Mouse (Mus musculus) C2C12 (cell line): Measurements from ENCODE around the gene Abca1. TPM values are rescaled to one million over a fixed set of nuclear protein-coding genes. Genes with fewer than 3 reads are reported as not detected.

Source experiments
- H3K27me3 ChIP-seq: one replicate; pipeline ENCODE4 v1.6.1; 2011; ENCODE audit not compliant: control insufficient read depth, insufficient read depth, insufficient read length
- H3K36me3 ChIP-seq: one replicate; pipeline ENCODE4 v1.6.1; 2011; ENCODE audit not compliant: control insufficient read depth, insufficient read depth
- H3K4me3 ChIP-seq: one replicate; pipeline ENCODE4 v1.5.1; 2011; ENCODE audit warnings: mild to moderate bottlenecking, control low read depth; ENCODE audit not compliant: poor library complexity, insufficient read depth, severe bottlenecking
- H3K79me2 ChIP-seq: one replicate; pipeline ENCODE4 v1.6.1; 2011; ENCODE audit not compliant: control insufficient read depth, insufficient read depth
- H3K79me3 ChIP-seq: one replicate; pipeline ENCODE4 v1.6.1; 2011; ENCODE audit warnings: low read depth, control low read depth
- H3ac ChIP-seq: one replicate; pipeline ENCODE3; 2011; ENCODE audit warnings: low read depth; ENCODE audit not compliant: control insufficient read depth, insufficient read length
- CEBPB ChIP-seq: IDR thresholded peaks from one replicate; pipeline ENCODE4 v1.6.1; 2011; ENCODE audit warnings: low read depth, mild to moderate bottlenecking, control low read depth, moderate library complexity
- CTCF ChIP-seq: IDR thresholded peaks from one replicate; pipeline ENCODE4 v1.5.1; 2011; ENCODE audit not compliant: control insufficient read depth, insufficient read depth, insufficient read length
- FOSL1 ChIP-seq: IDR thresholded peaks from one replicate; pipeline ENCODE4 v1.8.0; 2011; ENCODE audit warnings: mild to moderate bottlenecking, low read length; ENCODE audit not compliant: poor library complexity, insufficient read depth, severe bottlenecking
- MAX ChIP-seq: IDR thresholded peaks from one replicate; pipeline ENCODE4 v1.6.1; 2011; ENCODE audit warnings: mild to moderate bottlenecking, control low read depth
- MYOD1 ChIP-seq: IDR thresholded peaks from one replicate; pipeline ENCODE4 v1.6.1; 2011; ENCODE audit warnings: low read depth; ENCODE audit not compliant: control insufficient read depth, insufficient read length
- MYOG ChIP-seq: IDR thresholded peaks from one replicate; pipeline ENCODE4 v1.6.1; 2011; ENCODE audit not compliant: control insufficient read depth, insufficient read length; ENCODE audit errors: extremely low read depth
- USF1 ChIP-seq: IDR thresholded peaks from one replicate; pipeline ENCODE4 v1.6.1; 2011; ENCODE audit warnings: low read depth, mild to moderate bottlenecking, control low read depth, moderate library complexity
- polyA plus RNA-seq: library from polyadenylated mRNA; unstranded; fragments of >200 nt; fragmentation: generic; extraction: Trizol; gene quantifications from one replicate; pipeline ENCODE4 v1.2.1, GENCODE M21; 2012; ENCODE audit warnings: missing spikeins

Gene Abca1
- polyA plus RNA-seq, 1 experiment, result 0.07 TPM

DNA sequence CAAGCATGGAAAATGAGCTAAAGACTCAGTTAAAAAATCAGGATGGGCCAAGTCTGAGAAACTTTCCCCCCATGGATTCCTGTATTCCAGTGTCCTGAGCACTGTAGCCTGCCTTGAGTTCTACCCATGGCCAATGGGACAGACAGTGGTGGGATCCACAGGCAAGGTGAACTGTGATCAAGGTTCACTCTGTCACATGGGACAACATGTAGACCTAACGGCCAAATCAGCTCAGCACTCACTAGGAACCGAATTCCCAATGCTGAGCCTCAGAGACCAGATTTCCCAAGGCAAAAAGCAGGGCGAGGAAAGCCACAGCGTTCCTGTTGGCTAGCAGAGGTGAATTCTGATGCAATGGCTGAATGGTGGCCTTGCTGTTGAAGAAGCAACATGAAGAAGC is 64.8 kb downstream of the Abca1 start:
- TF ChIP-seq USF1 (no peak), MAX (no peak), MYOD1 (no peak), CEBPB (no peak), FOSL1 (no peak), CTCF (no peak), MYOG (no peak)
- H3ac ChIP-seq, result no peak overlapping the region
- no peaks in the 10 kb centered on the region for H3K79me3 ChIP-seq

DNA sequence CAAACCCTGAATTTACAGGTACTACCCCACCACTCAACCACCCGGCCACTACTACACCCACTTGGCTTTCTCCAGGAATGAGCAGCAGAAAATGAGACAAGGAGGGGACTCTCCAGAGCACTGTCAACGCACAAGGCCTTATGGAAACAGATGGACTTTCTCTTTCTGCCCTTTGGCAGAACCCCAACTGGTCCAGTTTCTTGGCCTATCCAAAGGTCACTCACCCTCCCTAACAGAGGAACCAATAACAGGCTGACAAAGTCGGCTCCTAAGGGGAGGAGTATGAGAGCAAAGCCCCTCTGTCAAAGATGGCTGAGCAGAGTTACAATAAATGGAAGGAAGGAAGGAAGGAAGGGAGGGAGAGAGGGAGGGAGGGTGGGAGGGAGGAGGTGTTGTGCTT is 65.4 kb downstream of the Abca1 start:
- no peaks in the 10 kb centered on the region for H3K36me3 ChIP-seq
- TF ChIP-seq MYOG (no peak), MAX (no peak), CEBPB (no peak), USF1 (no peak), MYOD1 (no peak), FOSL1 (no peak), CTCF (no peak)

More for the DNA sequence above, 64.8 kb downstream of the Abca1 start:
- Histone ChIP-seq H3K79me2 (no peaks in the 10 kb centered on the region), H3K4me3 (no peak overlapping the region), H3K36me3 (no peaks in the 10 kb centered on the region), H3K27me3 (peaks cover 24% of the 10 kb centered on the region)

DNA sequence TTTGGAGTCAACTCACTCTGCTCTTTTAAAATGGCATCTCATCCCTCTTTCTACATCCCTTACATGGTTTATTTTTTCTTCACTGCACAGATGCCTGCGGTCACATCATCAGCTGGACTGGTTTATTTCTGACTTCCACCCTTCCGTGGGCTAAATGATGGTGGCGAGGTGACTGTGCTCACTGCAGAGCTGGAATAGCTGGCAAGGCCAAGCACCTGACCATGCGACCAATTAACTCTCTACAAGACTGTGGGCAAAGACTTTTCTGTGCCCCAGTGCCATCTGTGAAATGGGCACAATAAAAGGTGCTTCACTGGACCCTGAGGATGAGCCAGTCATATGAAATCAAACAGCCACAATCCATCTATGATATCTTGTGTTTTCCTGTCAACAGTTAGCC is 66.1 kb downstream of the Abca1 start:
- TF ChIP-seq MAX, result no peak
- no peak for TF ChIP-seq USF1
- no peak for TF ChIP-seq FOSL1
- TF ChIP-seq CEBPB, result no peak
- TF ChIP-seq CTCF, result no peak
- TF ChIP-seq MYOG, result no peak
- TF ChIP-seq MYOD1, result no peak
- Histone ChIP-seq H3ac (no peak overlapping the region), H3K79me3 (no peaks in the 10 kb centered on the region), H3K36me3 (no peaks in the 10 kb centered on the region), H3K27me3 (peaks cover 32% of the 10 kb centered on the region), H3K4me3 (no peak overlapping the region), H3K79me2 (no peaks in the 10 kb centered on the region)

More for the DNA sequence above, 65.4 kb downstream of the Abca1 start:
- no peaks in the 10 kb centered on the region for H3K79me2 ChIP-seq
- H3K27me3 ChIP-seq, result peaks cover 24% of the 10 kb centered on the region
- no peak overlapping the region for H3ac ChIP-seq
- H3K79me3 ChIP-seq, result no peaks in the 10 kb centered on the region
- no peak overlapping the region for H3K4me3 ChIP-seq

DNA sequence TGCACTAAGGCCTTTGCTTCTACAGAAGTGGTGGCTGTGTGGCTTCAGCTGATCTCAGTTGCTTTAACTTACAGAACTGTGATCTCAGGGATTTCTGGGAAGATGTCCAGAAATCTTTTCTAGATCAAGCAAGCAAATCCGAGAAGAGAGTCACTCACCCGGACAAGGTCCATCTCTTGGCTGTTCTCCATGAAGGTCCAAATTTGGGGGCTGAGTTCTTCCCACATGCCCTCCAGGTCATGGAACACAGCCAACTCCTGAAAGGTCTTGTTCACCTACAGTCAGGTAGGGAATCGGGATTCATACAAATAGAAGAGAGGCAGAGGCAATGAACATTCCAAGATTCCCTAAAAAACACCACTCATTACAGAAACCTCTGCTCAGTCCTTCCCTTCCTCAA is 70.1 kb downstream of the Abca1 start:
- H3K79me2 ChIP-seq, result no peaks in the 10 kb centered on the region
- no peak for TF ChIP-seq CEBPB
- no peak for TF ChIP-seq FOSL1
- TF ChIP-seq MAX, result no peak
- TF ChIP-seq MYOG, result no peak
- no peak for TF ChIP-seq USF1
- no peak for TF ChIP-seq CTCF
- no peak for TF ChIP-seq MYOD1
- H3K4me3 ChIP-seq, result no peak overlapping the region
- H3K27me3 ChIP-seq, result peaks cover 40% of the 10 kb centered on the region
- H3K36me3 ChIP-seq, result no peaks in the 10 kb centered on the region
- no peaks in the 10 kb centered on the region for H3K79me3 ChIP-seq
- no peak overlapping the region for H3ac ChIP-seq

DNA sequence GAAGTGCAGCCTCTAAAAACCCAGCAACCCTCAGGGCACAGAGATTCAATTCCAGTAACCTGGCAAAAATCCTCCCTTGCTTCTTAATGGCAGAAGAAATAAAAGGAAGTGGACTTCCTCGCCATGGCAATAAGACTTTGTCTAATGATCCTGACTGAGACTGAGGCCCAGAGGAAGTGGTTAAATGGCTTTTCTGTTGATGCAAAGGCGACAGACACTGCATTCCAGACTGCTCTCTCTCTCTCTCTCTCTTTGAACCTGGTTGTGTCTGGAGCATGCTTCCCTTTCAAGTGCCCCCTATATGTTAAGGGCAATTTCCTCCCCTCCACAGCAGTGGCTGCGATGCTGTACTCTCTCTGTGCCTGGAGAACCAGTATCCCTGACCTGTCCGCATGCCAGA is 70.7 kb downstream of the Abca1 start:
- no peaks in the 10 kb centered on the region for H3K36me3 ChIP-seq
- H3K27me3 ChIP-seq, result peaks cover 45% of the 10 kb centered on the region
- no peaks in the 10 kb centered on the region for H3K79me3 ChIP-seq
- no peaks in the 10 kb centered on the region for H3K79me2 ChIP-seq
- H3ac ChIP-seq, result no peak overlapping the region
- no peak overlapping the region for H3K4me3 ChIP-seq
- TF ChIP-seq MYOD1 (no peak), CTCF (no peak), MYOG (no peak), MAX (no peak), FOSL1 (no peak), CEBPB (no peak), USF1 (no peak)

DNA sequence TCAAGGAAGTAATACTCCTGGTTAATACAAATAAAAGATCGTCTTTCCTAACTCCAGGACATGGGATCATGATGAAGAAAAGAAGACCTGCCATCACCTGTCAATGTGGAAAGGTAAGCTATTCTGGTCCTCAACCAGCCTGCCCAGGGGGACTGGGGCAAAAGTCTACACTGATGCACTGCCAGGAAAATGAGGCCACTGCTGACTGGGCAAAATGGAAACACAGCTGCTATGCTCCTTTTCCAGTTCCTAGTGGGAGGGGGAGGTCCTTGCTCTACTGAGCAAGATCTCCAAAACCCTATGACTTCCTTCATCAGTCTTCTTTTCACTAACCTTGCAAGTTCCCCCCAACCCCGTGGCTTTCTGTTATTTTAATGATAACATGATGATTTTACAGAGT is 73.1 kb downstream of the Abca1 start:
- H3K4me3 ChIP-seq, result no peak overlapping the region
- no peaks in the 10 kb centered on the region for H3K79me2 ChIP-seq
- H3ac ChIP-seq, result no peak overlapping the region
- H3K79me3 ChIP-seq, result no peaks in the 10 kb centered on the region
- peaks cover 46% of the 10 kb centered on the region for H3K27me3 ChIP-seq
- no peaks in the 10 kb centered on the region for H3K36me3 ChIP-seq
- TF ChIP-seq FOSL1 (no peak), CTCF (no peak), USF1 (no peak), MYOG (no peak), MYOD1 (no peak), CEBPB (no peak), MAX (no peak)
